Mouse (Mus musculus): ENCODE data around the gene Col7a1. TPM values are rescaled to one million over a fixed set of nuclear protein-coding genes. Genes with fewer than 3 reads are reported as not detected.

Col7a1 gene
- polyA plus RNA-seq, 1 experiment: 4.1 TPM

DNA sequence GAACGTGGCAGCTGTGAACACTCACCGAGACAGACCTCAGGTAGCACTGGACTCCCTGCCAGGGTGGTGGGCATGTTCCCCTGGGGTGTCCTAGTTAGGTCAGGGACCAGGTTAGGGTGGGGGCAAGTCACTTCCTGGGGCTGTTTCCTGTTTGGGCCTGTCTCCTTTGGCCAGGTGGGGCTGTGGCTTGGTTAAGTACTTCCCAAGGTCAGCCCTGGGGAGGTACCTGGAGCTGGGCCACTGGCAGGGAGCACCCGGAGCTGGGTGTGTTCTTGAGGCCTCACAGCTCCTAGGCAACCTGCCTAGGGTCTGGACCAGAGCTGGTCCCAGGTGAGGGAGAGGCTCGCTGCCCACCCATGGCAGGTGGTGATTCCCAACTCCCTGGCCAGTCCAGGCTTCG is 75.5 kb downstream of the Col7a1 start:
- TF ChIP-seq CTCF (IDR thresholded peaks at IDR 0.05; ENCODE audit: extremely low read depth, insufficient read depth, low read length) (no peak), POLR2A (IDR thresholded peaks at IDR 0.05; ENCODE audit: extremely low read depth, insufficient read depth, low read length) (no peak)
- Histone ChIP-seq H3K27ac (ENCODE audit: insufficient read depth, low read length) (no peak overlapping the region), H3K4me3 (ENCODE audit: insufficient read depth, low read length) (no peak overlapping the region), H3K4me1 (ENCODE audit: control insufficient read depth, insufficient read depth, low read length) (peaks cover 2% of the 10 kb centered on the region; the same call in 1 of the 2 replicates)

DNA sequence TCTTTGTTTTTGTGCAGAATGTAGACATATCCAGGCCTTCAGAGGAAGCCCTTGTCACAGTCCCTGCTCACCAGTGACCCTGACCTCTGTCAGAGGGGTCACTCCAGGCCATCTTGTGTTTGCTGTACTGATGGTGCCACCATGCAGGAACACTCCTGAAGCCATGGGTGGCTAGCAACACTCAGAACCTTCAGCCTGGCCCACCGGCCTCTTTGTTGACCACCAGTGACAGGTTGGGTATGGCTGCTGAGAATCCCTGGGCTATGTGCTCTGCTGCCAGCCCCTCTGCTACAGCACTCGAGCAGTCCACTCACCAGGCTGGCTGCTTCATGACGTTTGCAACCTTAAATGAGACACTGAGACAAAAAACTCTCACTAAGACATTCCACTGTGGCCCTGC is 76.9 kb downstream of the Col7a1 start:
- Histone ChIP-seq H3K27ac (ENCODE audit: insufficient read depth, low read length) (no peak overlapping the region), H3K4me3 (ENCODE audit: insufficient read depth, low read length) (no peak overlapping the region), H3K4me1 (ENCODE audit: control insufficient read depth, insufficient read depth, low read length) (peaks cover 2% of the 10 kb centered on the region; the same call in 1 of the 2 replicates)
- TF ChIP-seq POLR2A (IDR thresholded peaks at IDR 0.05; ENCODE audit: extremely low read depth, insufficient read depth, low read length) (no peak), CTCF (IDR thresholded peaks at IDR 0.05; ENCODE audit: extremely low read depth, insufficient read depth, low read length) (no peak)

DNA sequence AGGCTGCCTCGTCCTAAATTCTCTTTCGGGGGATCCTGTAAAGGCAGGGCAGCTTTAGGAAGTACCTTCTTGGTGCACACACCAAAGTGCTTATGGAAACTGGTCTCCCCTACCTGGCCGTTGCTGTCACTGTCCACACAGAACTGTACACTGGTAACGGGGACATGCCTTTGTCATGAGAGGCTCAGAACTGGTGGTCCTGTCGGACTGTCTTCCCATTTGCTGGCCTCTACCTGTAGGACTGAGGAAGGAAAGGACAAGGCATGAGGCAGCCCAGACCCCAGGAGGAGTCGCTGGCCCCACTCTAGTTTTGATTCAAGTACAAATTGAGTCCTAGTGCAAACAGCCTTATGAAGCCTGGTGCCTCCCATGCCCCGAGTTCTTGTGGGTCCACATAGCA is 77.6 kb downstream of the Col7a1 start:
- Histone ChIP-seq H3K27ac (ENCODE audit: insufficient read depth, low read length) (no peak overlapping the region), H3K4me3 (ENCODE audit: insufficient read depth, low read length) (no peak overlapping the region)
- no peak for TF ChIP-seq CTCF (IDR thresholded peaks at IDR 0.05; ENCODE audit: extremely low read depth, insufficient read depth, low read length)
- no peak for TF ChIP-seq POLR2A (IDR thresholded peaks at IDR 0.05; ENCODE audit: extremely low read depth, insufficient read depth, low read length)

DNA sequence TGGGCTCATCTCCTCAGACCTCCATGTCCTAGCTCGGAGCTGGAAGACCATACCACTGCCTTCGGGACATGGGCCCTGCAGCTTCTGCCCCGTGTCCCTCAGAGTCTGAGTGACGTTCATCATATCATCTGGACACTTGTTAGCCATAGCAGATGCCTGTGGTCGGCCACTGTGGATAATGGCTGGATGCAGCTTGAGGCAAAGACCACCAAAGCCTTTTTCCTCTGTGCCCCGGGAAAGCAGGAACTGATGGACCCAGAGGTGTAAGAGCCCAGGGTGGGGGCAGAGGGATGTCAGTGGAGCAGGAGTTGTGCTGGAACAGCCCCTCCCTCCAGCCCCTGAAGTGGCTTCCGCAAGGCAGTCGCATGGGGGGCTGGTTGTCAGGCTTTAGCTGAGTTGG is 78.3 kb downstream of the Col7a1 start:
- TF ChIP-seq CTCF (IDR thresholded peaks at IDR 0.05; ENCODE audit: extremely low read depth, insufficient read depth, low read length) (no peak), POLR2A (IDR thresholded peaks at IDR 0.05; ENCODE audit: extremely low read depth, insufficient read depth, low read length) (no peak)
- Histone ChIP-seq H3K27ac (ENCODE audit: insufficient read depth, low read length) (no peak overlapping the region), H3K4me1 (ENCODE audit: control insufficient read depth, insufficient read depth, low read length) (peaks cover 2% of the 10 kb centered on the region; the same call in 1 of the 2 replicates), H3K4me3 (ENCODE audit: insufficient read depth, low read length) (no peak overlapping the region)

More for the DNA sequence above, 77.6 kb downstream of the Col7a1 start:
- H3K4me1 ChIP-seq (ENCODE audit: control insufficient read depth, insufficient read depth, low read length): peaks cover 2% of the 10 kb centered on the region; the same call in 1 of the 2 replicates

DNA sequence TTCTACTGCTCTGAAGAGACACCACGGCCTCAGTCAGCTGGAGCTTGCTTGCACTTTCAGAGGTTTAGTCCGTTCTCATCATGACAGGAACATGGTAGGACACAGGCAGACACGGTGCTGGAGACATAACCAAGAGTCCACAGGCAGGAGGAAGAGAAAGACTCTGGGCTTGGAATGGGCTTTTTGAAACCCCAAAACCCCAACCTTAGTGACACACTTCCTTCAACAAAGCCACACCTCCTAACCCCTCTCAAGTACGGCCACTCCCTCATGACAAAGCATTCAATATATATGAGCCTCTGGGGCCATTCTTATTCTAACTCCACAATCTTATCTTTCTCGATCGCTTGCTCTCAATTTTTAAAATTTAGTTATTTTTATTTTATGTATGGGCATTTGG is 79.0 kb downstream of the Col7a1 start:
- Histone ChIP-seq H3K4me1 (ENCODE audit: control insufficient read depth, insufficient read depth, low read length) (no peaks in the 10 kb centered on the region), H3K4me3 (ENCODE audit: insufficient read depth, low read length) (no peak overlapping the region), H3K27ac (ENCODE audit: insufficient read depth, low read length) (no peak overlapping the region)
- TF ChIP-seq CTCF (IDR thresholded peaks at IDR 0.05; ENCODE audit: extremely low read depth, insufficient read depth, low read length) (no peak), POLR2A (IDR thresholded peaks at IDR 0.05; ENCODE audit: extremely low read depth, insufficient read depth, low read length) (no peak)

Other genes starting within 250 kb of the Col7a1 start
- 145 and 162 TPM in 2 replicates for gene Ip6k2, start 169.8 kb upstream of the Col7a1 start, polyA plus RNA-seq (2012; rRNA removed)
- 65.0 and 66.8 TPM in 2 replicates for gene Nckipsd, start 145.2 kb upstream of the Col7a1 start, polyA plus RNA-seq (2012; rRNA removed)
- 74.3 and 75.8 TPM in 2 replicates for gene Celsr3, start 127.3 kb upstream of the Col7a1 start, polyA plus RNA-seq (2012; rRNA removed)
- gene Slc26a6, start 100.3 kb upstream of the Col7a1 start, polyA plus RNA-seq (2012; rRNA removed): 15.9 and 20.8 TPM in 2 replicates
- gene Tmem89, start 39.0 kb upstream of the Col7a1 start, polyA plus RNA-seq (2012; rRNA removed): 0.40 and 0.42 TPM in 2 replicates
- 488 and 492 TPM in 2 replicates for gene Uqcrc1, start 17.0 kb upstream of the Col7a1 start, polyA plus RNA-seq (2012; rRNA removed)
- 0.25 and 0.35 TPM in 2 replicates for gene Ucn2, start 32.4 kb downstream of the Col7a1 start, polyA plus RNA-seq (2012; rRNA removed)
- 20.5 and 20.8 TPM in 2 replicates for gene Pfkfb4, start 38.2 kb downstream of the Col7a1 start, polyA plus RNA-seq (2012; rRNA removed)
- gene Shisa5, start 85.0 kb downstream of the Col7a1 start, polyA plus RNA-seq (2012; rRNA removed): 123 and 125 TPM in 2 replicates
- gene Trex1, start 106.1 kb downstream of the Col7a1 start, polyA plus RNA-seq (2012; rRNA removed): 32.4 and 34.2 TPM in 2 replicates
- gene Atrip, start 120.5 kb downstream of the Col7a1 start, polyA plus RNA-seq (2012; rRNA removed): 36.4 and 37.1 TPM in 2 replicates
- 6.2 and 6.3 TPM in 2 replicates for gene Ccdc51, start 128.9 kb downstream of the Col7a1 start, polyA plus RNA-seq (2012; rRNA removed)
- gene Tma7, start 129.0 kb downstream of the Col7a1 start, polyA plus RNA-seq (2012; rRNA removed): 206 and 214 TPM in 2 replicates
- gene Plxnb1, start 141.8 kb downstream of the Col7a1 start, polyA plus RNA-seq (2012; rRNA removed): 30.1 and 30.2 TPM in 2 replicates
- gene Fbxw21, start 208.5 kb downstream of the Col7a1 start, polyA plus RNA-seq (2012; rRNA removed): not detected in 2 replicates
- gene Fbxw13, start 242.4 kb downstream of the Col7a1 start, polyA plus RNA-seq (2012; rRNA removed): not detected in 2 replicates

Measured in cortical plate, adult 2 months (tissue).